Mouse (Mus musculus) heart, embryonic 13.5 days (tissue): ENCODE results near the gene Rbm7. TPM values are rescaled to one million over a fixed set of nuclear protein-coding genes. Genes with fewer than 3 reads are reported as not detected.
A peak's percentile ranks its signal among the peaks of the same experiment; 100 is the strongest.

Experiments used
- ATAC-seq: fragments of 200-750 bp; cut with Nextera tagmentation; 2 replicates; pipeline ENCODE4 v1.8.0; 2017; ENCODE audit warnings: moderate TSS enrichment; ENCODE audit not compliant: insufficient number of reproducible peaks, low FRiP score, low TSS enrichment; ENCODE audit errors: extremely low read depth
- H3K27ac ChIP-seq: fragments of 300-500 bp; sonication (generic); replicated peaks from 2 replicates; pipeline ENCODE4 v1.5.1; 2015; ENCODE audit warnings: moderate library complexity, mild to moderate bottlenecking, inconsistent platforms
- H3K27me3 ChIP-seq: fragments of 300-500 bp; sonication (generic); replicated peaks from 2 replicates; pipeline ENCODE4 v1.6.1; 2015; ENCODE audit warnings: mild to moderate bottlenecking, inconsistent platforms
- H3K36me3 ChIP-seq: fragments of 300-500 bp; sonication (generic); 2 replicates; pipeline ENCODE4 v1.6.1; 2015; ENCODE audit warnings: mild to moderate bottlenecking, inconsistent platforms
- H3K4me1 ChIP-seq: fragments of 300-500 bp; sonication (generic); 2 replicates; pipeline ENCODE4 v1.6.1; 2015; ENCODE audit warnings: inconsistent platforms
- H3K4me2 ChIP-seq: fragments of 300-500 bp; sonication (generic); 2 replicates; pipeline ENCODE4 v1.6.1; 2015; ENCODE audit warnings: inconsistent platforms, mild to moderate bottlenecking, moderate library complexity
- H3K4me3 ChIP-seq: fragments of 300-500 bp; sonication (generic); 2 replicates; pipeline ENCODE4 v1.5.1; 2015; ENCODE audit warnings: moderate library complexity, mild to moderate bottlenecking, inconsistent platforms
- H3K9ac ChIP-seq: fragments of 300-500 bp; sonication (generic); 2 replicates; pipeline ENCODE4 v1.6.1; 2015; ENCODE audit warnings: inconsistent platforms, mild to moderate bottlenecking, moderate library complexity
- H3K9me3 ChIP-seq: fragments of 300-500 bp; sonication (generic); 2 replicates; pipeline ENCODE4 v1.6.1; 2016; ENCODE audit warnings: inconsistent platforms
- WGBS: fragments of 180-500 bp; shearing (Covaris S2); methylation state at CpG from one replicate; pipeline ENCODE4 v1.1.7; 2015; ENCODE audit warnings: mixed read lengths; 5-methylcytosine and 5-hydroxymethylcytosine counted together
- polyA plus RNA-seq: library from polyadenylated mRNA; unstranded; fragments of >200 nt; fragmentation: Nextera tagmentation; extraction: Ambion mirVana; gene quantifications from 2 replicates; pipeline ENCODE4 v1.2.1, GENCODE M21; 2015

Rbm7 gene
- polyA plus RNA-seq, 1 experiment from 2014 or later, result 80.1 TPM

GRCm38 (mm10) chr9:48517372-48518130 is 22.5 kb upstream of the Rbm7 start:
- Histone ChIP-seq H3K27ac (no peak overlapping the region), H3K27me3 (peaks cover 11% of the 10 kb centered on the region; the same call in 1 of the 2 replicates), H3K9ac (no peak overlapping the region), H3K36me3 (no peaks in the 10 kb centered on the region), H3K4me1 (peaks cover 23% of the 10 kb centered on the region), H3K9me3 (no peaks in the 10 kb centered on the region), H3K4me3 (no peak overlapping the region), H3K4me2 (no peak overlapping the region)
- WGBS, result 77% methylated on average over 19 of the region's 19 CpGs
- no peak for ATAC-seq

- no peaks in the 10 kb centered on the region for H3K9me3 ChIP-seq
- peaks cover 11% of the 10 kb centered on the region; the same call in 1 of the 2 replicates for H3K27me3 ChIP-seq
- peaks cover 23% of the 10 kb centered on the region for H3K4me1 ChIP-seq
- H3K27ac ChIP-seq, result no peak overlapping the region
- no peak overlapping the region for H3K4me2 ChIP-seq
- no peak overlapping the region for H3K9ac ChIP-seq
- H3K4me3 ChIP-seq, result no peak overlapping the region
- ATAC-seq, result no peak
- H3K36me3 ChIP-seq, result no peaks in the 10 kb centered on the region
- 77% methylated on average over 11 of the region's 11 CpGs for WGBS
Measured at GRCm38 (mm10) chr9:48516615-48517371, 21.7 kb upstream of the Rbm7 start.

- peak overlapping the region; percentile 87 for H3K27ac ChIP-seq
- ATAC-seq, result peak; percentile 51; the same call in 1 of the 2 replicates
- H3K4me3 ChIP-seq, result no peak overlapping the region
- peak overlapping the region; percentile 25 for H3K4me2 ChIP-seq
- no peaks in the 10 kb centered on the region for H3K36me3 ChIP-seq
- no peak overlapping the region for H3K9ac ChIP-seq
- peaks cover 23% of the 10 kb centered on the region for H3K4me1 ChIP-seq
- H3K9me3 ChIP-seq, result no peaks in the 10 kb centered on the region
- 11% methylated on average over 1 of the region's 1 CpGs for WGBS
- peaks cover 18% of the 10 kb centered on the region; the same call in 1 of the 2 replicates for H3K27me3 ChIP-seq
Measured at GRCm38 (mm10) chr9:48515332-48515731, 20.2 kb upstream of the Rbm7 start.

GRCm38 (mm10) chr9:48510134-48510533 is 15.0 kb upstream of the Rbm7 start:
- Histone ChIP-seq H3K9ac (no peak overlapping the region), H3K36me3 (no peaks in the 10 kb centered on the region), H3K27me3 (peaks cover 24% of the 10 kb centered on the region; the same call in 1 of the 2 replicates), H3K27ac (no peak overlapping the region), H3K4me1 (peaks cover 8% of the 10 kb centered on the region), H3K4me3 (no peak overlapping the region), H3K9me3 (no peaks in the 10 kb centered on the region), H3K4me2 (no peak overlapping the region)
- WGBS, result 76% methylated on average over 5 of the region's 5 CpGs
- ATAC-seq, result no peak

- H3K27me3 ChIP-seq, result peaks cover 20% of the 10 kb centered on the region; the same call in 1 of the 2 replicates
- no peak for ATAC-seq
- no peaks in the 10 kb centered on the region for H3K4me1 ChIP-seq
- no peak overlapping the region for H3K4me3 ChIP-seq
- H3K4me2 ChIP-seq, result no peak overlapping the region
- H3K9me3 ChIP-seq, result no peaks in the 10 kb centered on the region
- H3K36me3 ChIP-seq, result no peaks in the 10 kb centered on the region
- no peak overlapping the region for H3K9ac ChIP-seq
- H3K27ac ChIP-seq, result no peak overlapping the region
- WGBS, result 57% methylated on average over 8 of the region's 8 CpGs
Measured at GRCm38 (mm10) chr9:48504741-48505365, 9.8 kb upstream of the Rbm7 start.

GRCm38 (mm10) chr9:48503001-48503400 is 7.9 kb upstream of the Rbm7 start:
- no peak for ATAC-seq
- WGBS, result 74% methylated on average over 2 of the region's 2 CpGs
- H3K36me3 ChIP-seq, result no peaks in the 10 kb centered on the region
- peaks cover 30% of the 10 kb centered on the region for H3K27me3 ChIP-seq
- H3K4me2 ChIP-seq, result no peak overlapping the region
- no peak overlapping the region for H3K27ac ChIP-seq
- H3K4me1 ChIP-seq, result no peaks in the 10 kb centered on the region
- H3K9ac ChIP-seq, result no peak overlapping the region
- no peak overlapping the region for H3K4me3 ChIP-seq
- no peaks in the 10 kb centered on the region for H3K9me3 ChIP-seq

- Histone ChIP-seq H3K9ac (no peak overlapping the region), H3K4me2 (no peak overlapping the region), H3K9me3 (no peaks in the 10 kb centered on the region), H3K4me3 (no peak overlapping the region), H3K27ac (no peak overlapping the region), H3K27me3 (peaks cover 37% of the 10 kb centered on the region), H3K4me1 (peaks cover 1% of the 10 kb centered on the region), H3K36me3 (no peaks in the 10 kb centered on the region)
- 75% methylated on average over 7 of the region's 7 CpGs for WGBS
- no peak for ATAC-seq
Measured at GRCm38 (mm10) chr9:48501192-48501591, 6.1 kb upstream of the Rbm7 start.

GRCm38 (mm10) chr9:48495548-48495932 is 441 bp upstream of the Rbm7 start:
- peak overlapping the region; percentile 93 for H3K4me3 ChIP-seq
- ATAC-seq, result no peak
- peaks cover 25% of the 10 kb centered on the region for H3K4me1 ChIP-seq
- peak overlapping the region; percentile 91 for H3K27ac ChIP-seq
- H3K36me3 ChIP-seq, result peaks cover 35% of the 10 kb centered on the region
- WGBS, result 5% methylated on average over 34 of the region's 34 CpGs
- H3K9me3 ChIP-seq, result no peaks in the 10 kb centered on the region
- H3K9ac ChIP-seq, result peak overlapping the region; percentile 97
- H3K4me2 ChIP-seq, result peak overlapping the region; percentile 92
- peaks cover 23% of the 10 kb centered on the region for H3K27me3 ChIP-seq

- peaks cover 28% of the 10 kb centered on the region for H3K36me3 ChIP-seq
- H3K27me3 ChIP-seq, result no peaks in the 10 kb centered on the region
- H3K9ac ChIP-seq, result peak overlapping the region; percentile 71
- peaks cover 19% of the 10 kb centered on the region for H3K4me1 ChIP-seq
- no peak for ATAC-seq
- peak overlapping the region; percentile 83 for H3K4me3 ChIP-seq
- 27% methylated on average over 20 of the region's 20 CpGs for WGBS
- H3K9me3 ChIP-seq, result no peaks in the 10 kb centered on the region
- H3K4me2 ChIP-seq, result peak overlapping the region; percentile 92
- no peak overlapping the region for H3K27ac ChIP-seq
Measured at GRCm38 (mm10) chr9:48481214-48482134, 13.6 kb downstream of the Rbm7 start.

GRCm38 (mm10) chr9:48480411-48481213 is 14.5 kb downstream of the Rbm7 start, which contains the start of gene Rexo2:
Gene Rexo2 (minus strand): TSS chr9:48480623.
- peak; percentile 96 for ATAC-seq
- Histone ChIP-seq H3K27ac (no peak within 1 kb of the TSS), H3K4me3 (peak within 1 kb of the TSS; percentile 83), H3K4me2 (peak within 1 kb of the TSS; percentile 92), H3K4me1 (peaks cover 19% of the 10 kb centered on the region), H3K27me3 (no peaks in the 10 kb centered on the region), H3K36me3 (peaks cover 30% of the 10 kb centered on the region), H3K9ac (peak within 1 kb of the TSS; percentile 88), H3K9me3 (no peaks in the 10 kb centered on the region)
- under 1% methylated on average over 46 of the region's 49 CpGs for WGBS
